Mouse (Mus musculus) ovary, adult 2 months (tissue): ENCODE measurements around the gene Gm14851. TPM values are rescaled to one million over a fixed set of nuclear protein-coding genes. Genes with fewer than 3 reads are reported as not detected.

Experiments used
- polyA plus RNA-seq: library from polyadenylated mRNA; depleted of rRNA; stranded (reverse); fragments of >200 nt; gene quantifications from 2 replicates; pipeline ENCODE4 v1.2.3, GENCODE M21; 2012; rRNA removed

Gene Gm14851
- polyA plus RNA-seq: not detected in 2 replicates

DNA sequence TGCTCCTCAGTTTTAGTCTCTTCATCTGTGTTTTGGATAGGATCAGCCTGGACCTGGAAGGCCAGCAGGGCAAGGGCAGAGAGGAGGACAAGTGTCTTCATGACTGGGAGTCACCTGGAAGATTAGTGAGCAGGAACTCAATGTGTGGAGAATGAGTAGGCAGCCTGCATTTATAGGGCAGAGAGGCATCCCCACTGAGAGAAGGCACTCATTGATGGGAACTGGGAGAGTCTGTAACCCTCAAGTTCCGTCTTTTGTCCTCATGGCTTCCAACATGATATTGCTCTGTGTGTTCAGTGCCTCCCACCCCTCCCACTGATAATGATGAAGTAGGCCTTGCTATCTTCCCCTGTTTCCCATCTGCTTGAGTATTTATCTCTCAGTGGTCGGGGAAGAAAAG, at the start of gene Gm14851:
Gene Gm14851 (minus strand): TSS at position 101 of the 400 bp plus-strand sequence.

DNA sequence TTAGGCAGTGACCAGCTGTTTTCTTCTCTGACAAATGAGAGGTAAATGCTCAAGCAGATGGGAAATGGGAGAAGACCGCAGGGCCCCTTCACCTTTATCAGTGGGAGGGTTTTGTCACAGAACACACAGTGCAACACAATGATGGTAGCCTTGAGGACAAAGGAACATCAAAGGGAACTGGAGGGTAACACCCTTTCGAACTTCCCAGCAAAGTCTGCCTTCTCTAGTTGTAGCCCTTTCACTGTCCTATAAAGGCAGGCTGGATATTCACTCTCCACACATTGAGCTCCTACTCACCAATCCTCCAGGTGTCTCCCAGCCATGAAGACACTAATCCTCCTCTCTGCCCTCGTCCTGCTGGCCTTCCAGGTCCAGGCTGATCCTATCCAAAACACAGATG, 38.5 kb upstream of the Gm14851 start, which contains the start of gene Defa30:
Gene Defa30 (plus strand): TSS at position 301 of the 400 bp plus-strand sequence.

DNA sequence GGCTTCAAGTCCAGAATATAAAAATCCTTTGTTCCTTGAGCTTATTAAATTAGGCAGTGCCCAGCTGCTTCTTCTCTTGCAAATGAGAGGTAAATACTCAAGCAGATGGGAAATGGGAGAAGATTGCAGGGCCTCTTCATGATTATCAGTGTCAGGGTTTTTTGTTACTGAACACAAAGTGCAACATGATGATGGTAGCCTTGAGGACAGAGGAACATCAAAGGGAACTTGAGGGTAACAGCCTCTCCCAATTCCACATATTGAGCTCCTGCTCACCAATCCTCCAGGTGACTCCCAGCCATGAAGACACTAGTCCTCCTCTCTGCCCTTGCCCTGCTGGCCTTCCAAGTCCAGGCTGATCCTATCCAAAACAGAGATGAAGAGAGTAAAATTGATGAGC, 11.7 kb downstream of the Gm14851 start, which contains the start of gene Defa25:
Gene Defa25 (plus strand): TSS at position 301 of the 400 bp plus-strand sequence.

DNA sequence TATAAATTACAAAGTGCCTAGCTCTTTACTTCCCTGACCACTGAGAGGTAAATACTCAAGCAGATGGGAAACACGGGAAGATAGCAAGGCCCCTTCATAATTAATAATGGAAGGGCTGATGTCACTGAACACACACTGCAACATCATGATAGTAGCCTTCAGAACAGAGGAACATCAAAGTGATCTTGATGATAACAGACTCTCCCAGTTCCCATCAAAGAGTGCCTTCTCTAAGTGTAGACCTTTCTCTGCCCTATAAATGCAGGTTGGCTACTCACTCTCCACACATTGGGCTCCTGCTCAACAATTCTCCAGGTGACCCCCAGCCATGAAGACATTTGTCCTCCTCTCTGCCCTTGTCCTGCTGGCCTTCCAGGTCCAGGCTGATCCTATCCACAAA, 31.1 kb downstream of the Gm14851 start, which contains the start of gene Defa35:
Gene Defa35 (plus strand): TSS at position 301 of the 400 bp plus-strand sequence.

DNA sequence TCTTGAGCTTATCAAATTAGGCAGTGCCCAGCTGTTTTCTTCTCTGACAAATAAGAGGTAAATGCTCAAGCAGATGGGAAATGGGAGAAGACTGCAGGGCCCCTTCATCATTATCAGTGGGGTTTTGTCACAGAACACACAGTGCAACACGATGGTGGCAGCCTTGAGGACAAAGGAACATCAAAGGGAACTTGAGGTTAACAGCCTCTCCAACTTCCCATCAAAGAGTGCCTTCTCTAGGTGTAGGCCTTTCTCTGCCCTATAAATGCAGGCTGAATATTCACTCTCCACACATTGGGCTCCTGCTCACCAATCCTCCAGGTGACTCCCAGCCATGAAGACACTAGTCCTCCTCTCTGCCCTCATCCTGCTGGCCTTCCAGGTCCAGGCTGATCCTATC, 41.1 kb downstream of the Gm14851 start, which contains the start of gene Defa23:
Gene Defa23 (plus strand): TSS at position 301 of the 400 bp plus-strand sequence.

Other genes starting within 250 kb of the Gm14851 start
- not detected in 2 replicates for gene Defb33, start 203.4 kb downstream of the Gm14851 start, polyA plus RNA-seq
- not detected in 2 replicates for gene Gm15056, start 193.4 kb downstream of the Gm14851 start, polyA plus RNA-seq
- not detected in 2 replicates for gene Gm6040, start 174.0 kb downstream of the Gm14851 start, polyA plus RNA-seq
- gene AY761185, start 151.3 kb downstream of the Gm14851 start, polyA plus RNA-seq: not detected in 2 replicates
- not detected in 2 replicates for gene Defa21, start 70.5 kb downstream of the Gm14851 start, polyA plus RNA-seq
- gene Defa23, start 41.0 kb downstream of the Gm14851 start, polyA plus RNA-seq: not detected in 2 replicates
- gene Defa35, start 31.0 kb downstream of the Gm14851 start, polyA plus RNA-seq: not detected in 2 replicates
- not detected in 2 replicates for gene Defa25, start 11.6 kb downstream of the Gm14851 start, polyA plus RNA-seq
- gene Defa30, start 38.6 kb upstream of the Gm14851 start, polyA plus RNA-seq: not detected in 2 replicates
- gene Defa22, start 66.2 kb upstream of the Gm14851 start, polyA plus RNA-seq: 1.0 TPM in 1 of 2 replicates, not detected in the other
- not detected in 2 replicates for gene Defa31, start 95.6 kb upstream of the Gm14851 start, polyA plus RNA-seq
- not detected in 2 replicates for gene Gm15293, start 105.5 kb upstream of the Gm14851 start, polyA plus RNA-seq
- gene Gm15292, start 153.7 kb upstream of the Gm14851 start, polyA plus RNA-seq: not detected in 2 replicates
- gene Defa27, start 219.5 kb upstream of the Gm14851 start, polyA plus RNA-seq: not detected in 2 replicates
- not detected in 2 replicates for gene Defa29, start 231.0 kb upstream of the Gm14851 start, polyA plus RNA-seq